Mouse (Mus musculus) neural tube, embryonic 14.5 days (tissue): Measurements from ENCODE around the gene Kcna10. TPM values are rescaled to one million over a fixed set of nuclear protein-coding genes. Genes with fewer than 3 reads are reported as not detected.
A peak's percentile ranks its signal among the peaks of the same experiment; 100 is the strongest.

ENCODE experiments used
- ATAC-seq: fragments of 200-750 bp; cut with Nextera tagmentation; 2 replicates; pipeline ENCODE4 v1.8.0; 2017; ENCODE audit warnings: low read depth, mild to moderate bottlenecking, moderate TSS enrichment, moderate library complexity
- H3K27ac ChIP-seq: fragments of 300-500 bp; sonication (generic); 2 replicates; pipeline ENCODE4 v1.5.1; 2014; ENCODE audit warnings: low read depth, mild to moderate bottlenecking, control low read depth, low read length, moderate library complexity, mixed read lengths
- H3K27me3 ChIP-seq: fragments of 300-500 bp; sonication (generic); 2 replicates; pipeline ENCODE4 v1.6.1; 2014; ENCODE audit warnings: low read length; ENCODE audit not compliant: control insufficient read depth, insufficient read depth
- H3K36me3 ChIP-seq: fragments of 300-500 bp; sonication (generic); 2 replicates; pipeline ENCODE4 v1.6.1; 2014; ENCODE audit warnings: low read length, mixed read lengths; ENCODE audit not compliant: control insufficient read depth, insufficient read depth
- H3K4me1 ChIP-seq: fragments of 300-500 bp; sonication (generic); 2 replicates; pipeline ENCODE4 v1.6.1; 2014; ENCODE audit warnings: low read length; ENCODE audit not compliant: control insufficient read depth, insufficient read depth
- H3K4me2 ChIP-seq: fragments of 300-500 bp; sonication (generic); 2 replicates; pipeline ENCODE4 v1.6.1; 2014; ENCODE audit warnings: mild to moderate bottlenecking, low read depth, low read length, control low read depth
- H3K4me3 ChIP-seq: fragments of 300-500 bp; sonication (generic); 2 replicates; pipeline ENCODE4 v1.5.1; 2014; ENCODE audit warnings: low read depth, low read length, control low read depth, mixed read lengths
- H3K9ac ChIP-seq: fragments of 300-500 bp; sonication (generic); replicated peaks from 2 replicates; pipeline ENCODE4 v1.6.1; 2014; ENCODE audit warnings: low read depth, mild to moderate bottlenecking, control low read depth, low read length, mixed read lengths
- H3K9me3 ChIP-seq: fragments of 300-500 bp; sonication (generic); 2 replicates; pipeline ENCODE4 v1.6.1; 2016; ENCODE audit warnings: low read length; ENCODE audit not compliant: control insufficient read depth
- whole genome bisulfite sequencing: fragments of 180-500 bp; shearing (Covaris S2); extraction: QIAGEN DNeasy Blood & Tissue Kit; methylation state at CpG from one replicate; pipeline ENCODE4 v1.1.7; 2014; 5-methylcytosine and 5-hydroxymethylcytosine counted together
- polyA plus RNA-seq: library from polyadenylated mRNA; unstranded; fragments of >200 nt; fragmentation: Nextera tagmentation; extraction: Ambion mirVana; gene quantifications from 2 replicates; pipeline ENCODE4 v1.2.1, GENCODE M21; 2014

Kcna10 gene
- polyA plus RNA-seq, 1 experiment from 2014 or later = not detected

DNA sequence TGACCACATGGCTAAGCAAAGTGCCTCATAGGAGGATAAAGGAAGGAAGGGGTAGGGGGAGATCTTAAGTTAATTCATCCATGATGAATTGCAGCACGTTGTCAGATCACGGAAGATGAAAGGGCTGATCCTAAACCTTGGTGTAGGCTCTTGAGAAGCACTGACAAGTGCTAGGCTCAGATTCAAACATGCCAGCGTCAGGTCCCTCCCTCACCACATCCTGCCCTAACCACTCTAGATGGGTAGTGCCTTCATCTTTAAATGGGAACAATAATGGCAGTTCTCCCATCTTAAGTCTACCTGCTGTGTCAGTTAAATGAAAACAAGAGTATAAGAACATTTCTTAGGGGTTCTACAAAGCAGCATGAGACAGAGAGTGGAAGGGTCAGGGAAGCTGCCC is 2.7 kb downstream of the Kcna10 start:
- Histone ChIP-seq H3K4me2 (no peak overlapping the region), H3K27me3 (no peaks in the 10 kb centered on the region)
- WGBS = 87% methylated on average over 3 of the region's 3 CpGs

DNA sequence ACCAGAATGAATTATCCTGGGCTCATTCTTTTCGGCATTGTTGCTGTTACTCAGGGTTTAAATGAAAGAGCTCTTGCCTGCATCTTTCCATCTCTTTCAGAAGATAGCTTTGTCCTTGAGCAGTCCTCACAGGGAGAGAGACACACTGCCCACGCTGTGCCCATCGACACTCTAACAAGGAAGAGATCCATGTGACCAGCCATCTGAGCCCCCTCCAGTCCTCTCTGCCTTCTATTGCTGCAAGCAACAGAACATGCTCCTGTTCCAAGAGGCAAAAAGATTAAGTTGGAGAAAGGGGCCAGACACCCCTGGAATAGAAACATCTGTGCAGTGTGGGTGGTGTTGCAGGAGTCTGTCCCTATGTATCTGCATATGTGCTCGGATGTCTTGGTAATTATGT is 4.2 kb downstream of the Kcna10 start:
- no peak overlapping the region for H3K27ac ChIP-seq
- H3K4me1 ChIP-seq = no peaks in the 10 kb centered on the region
- no peak overlapping the region for H3K9ac ChIP-seq
- WGBS = 70% methylated on average over 4 of the region's 4 CpGs
- H3K36me3 ChIP-seq = no peaks in the 10 kb centered on the region
- H3K27me3 ChIP-seq = no peaks in the 10 kb centered on the region
- no peak overlapping the region for H3K4me3 ChIP-seq
- H3K4me2 ChIP-seq = no peak overlapping the region
- no peak for ATAC-seq
- H3K9me3 ChIP-seq = no peaks in the 10 kb centered on the region

More for the DNA sequence above, 2.7 kb downstream of the Kcna10 start:
- Histone ChIP-seq H3K36me3 (no peaks in the 10 kb centered on the region), H3K4me1 (no peaks in the 10 kb centered on the region), H3K9me3 (no peaks in the 10 kb centered on the region), H3K9ac (no peak overlapping the region), H3K4me3 (no peak overlapping the region), H3K27ac (no peak overlapping the region)
- ATAC-seq = no peak

DNA sequence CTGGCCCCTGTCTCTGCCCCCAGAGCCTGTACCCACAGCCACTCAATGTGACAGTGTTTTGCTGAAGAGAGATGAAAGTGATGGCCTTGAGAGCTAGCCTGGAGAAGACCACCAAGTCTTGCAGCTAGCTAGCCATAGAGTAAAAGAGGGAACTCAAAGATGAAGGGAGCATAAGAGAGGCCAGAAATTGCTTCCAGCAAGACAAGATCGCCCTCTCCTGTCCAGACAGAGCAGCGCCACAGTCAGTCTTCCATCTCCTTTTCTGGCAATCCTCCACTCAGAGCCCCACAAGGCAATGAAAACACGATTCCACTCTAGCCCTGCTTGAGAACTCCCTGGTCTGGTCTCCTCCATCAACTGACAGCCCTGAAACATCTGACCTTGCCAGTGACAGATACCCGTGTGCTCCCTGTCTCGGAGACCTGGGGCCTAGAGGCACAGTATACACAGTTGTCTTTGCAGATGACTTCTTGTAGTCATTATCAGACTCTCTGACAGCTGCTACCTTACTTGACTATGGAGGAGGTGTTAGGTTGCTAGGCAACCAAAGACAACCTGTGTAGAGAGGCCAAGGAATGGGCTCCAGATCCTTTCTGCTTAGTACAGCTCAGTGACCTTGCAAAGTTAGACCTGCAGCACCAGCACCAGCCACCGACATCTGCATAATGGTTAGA is 5.5 kb downstream of the Kcna10 start:
- Histone ChIP-seq H3K9ac (no peak overlapping the region), H3K4me3 (no peak overlapping the region), H3K4me2 (no peak overlapping the region), H3K27me3 (no peaks in the 10 kb centered on the region), H3K27ac (no peak overlapping the region), H3K9me3 (no peaks in the 10 kb centered on the region), H3K36me3 (no peaks in the 10 kb centered on the region), H3K4me1 (no peaks in the 10 kb centered on the region)
- ATAC-seq = peak; percentile 92
- 37% methylated on average over 6 of the region's 6 CpGs for WGBS

GRCm38 (mm10) chr3:107201310-107202180 is 18.7 kb downstream of the Kcna10 start:
- no peaks in the 10 kb centered on the region for H3K9me3 ChIP-seq
- no peaks in the 10 kb centered on the region for H3K27me3 ChIP-seq
- no peak for ATAC-seq
- H3K27ac ChIP-seq = no peak overlapping the region
- no peaks in the 10 kb centered on the region for H3K36me3 ChIP-seq
- H3K9ac ChIP-seq = no peak overlapping the region
- H3K4me2 ChIP-seq = no peak overlapping the region
- H3K4me3 ChIP-seq = no peak overlapping the region
- no peaks in the 10 kb centered on the region for H3K4me1 ChIP-seq
- WGBS = 39% methylated on average over 9 of the region's 9 CpGs

GRCm38 (mm10) chr3:107204413-107204812 is 21.6 kb downstream of the Kcna10 start:
- Histone ChIP-seq H3K4me2 (no peak overlapping the region), H3K9ac (no peak overlapping the region)
- 89% methylated on average over 3 of the region's 3 CpGs for WGBS

DNA sequence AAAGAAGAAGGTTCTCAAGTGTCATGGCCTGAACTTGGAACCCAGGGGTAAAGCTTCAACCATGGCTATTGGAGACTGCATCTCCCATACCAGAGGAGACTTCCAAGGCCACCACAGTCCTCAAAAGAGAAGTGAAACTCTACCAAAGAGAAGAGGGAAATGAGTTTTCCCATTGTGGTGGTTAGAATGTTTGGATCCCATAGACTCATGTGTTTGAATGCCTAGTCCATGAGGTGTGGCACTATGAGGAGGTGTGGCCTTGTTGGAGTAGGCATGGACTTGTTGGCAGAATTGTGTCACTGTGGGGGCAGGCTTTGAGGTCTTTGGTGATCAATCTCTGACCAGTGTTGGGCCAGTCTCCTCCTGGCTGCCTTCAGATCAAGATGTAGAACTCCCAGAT is 22.3 kb downstream of the Kcna10 start:
- H3K27me3 ChIP-seq = no peaks in the 10 kb centered on the region
- H3K9ac ChIP-seq = no peak overlapping the region
- H3K9me3 ChIP-seq = no peaks in the 10 kb centered on the region
- H3K4me2 ChIP-seq = no peak overlapping the region
- 0 out of 2 replicates have a peak, but pooled peaks cover 6% of the 10 kb centered on the region for H3K4me1 ChIP-seq
- H3K36me3 ChIP-seq = no peaks in the 10 kb centered on the region
- no peak overlapping the region for H3K4me3 ChIP-seq
- no peak for ATAC-seq
- H3K27ac ChIP-seq = no peak overlapping the region

More at GRCm38 (mm10) chr3:107204413-107204812, 21.6 kb downstream of the Kcna10 start:
- Histone ChIP-seq H3K27me3 (no peaks in the 10 kb centered on the region), H3K4me1 (0 out of 2 replicates have a peak, but pooled peaks cover 6% of the 10 kb centered on the region), H3K36me3 (no peaks in the 10 kb centered on the region), H3K4me3 (no peak overlapping the region), H3K9me3 (no peaks in the 10 kb centered on the region), H3K27ac (no peak overlapping the region)
- ATAC-seq = no peak

DNA sequence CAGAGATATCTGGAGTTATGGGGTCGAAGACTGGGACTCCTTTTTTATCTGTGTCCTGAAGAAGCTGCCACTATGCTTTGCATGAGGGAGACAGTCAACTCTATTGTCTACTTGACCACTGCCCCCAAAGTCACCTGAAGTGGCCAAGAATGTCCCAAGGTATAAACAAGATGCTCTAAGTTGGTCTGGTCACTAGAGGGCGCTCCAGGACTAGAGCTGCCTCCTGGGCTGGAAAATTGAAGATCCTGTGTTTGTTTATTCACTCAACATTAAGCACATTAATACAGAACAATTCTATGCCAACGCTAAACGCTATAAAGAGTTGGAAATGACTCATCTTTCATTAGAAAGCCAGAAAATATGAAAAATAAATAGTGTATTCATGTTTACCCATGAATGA is 23.1 kb downstream of the Kcna10 start:
- no peak for ATAC-seq
- no peak overlapping the region for H3K9ac ChIP-seq
- H3K27me3 ChIP-seq = no peaks in the 10 kb centered on the region
- 0 out of 2 replicates have a peak, but pooled peaks cover 6% of the 10 kb centered on the region for H3K4me1 ChIP-seq
- H3K4me3 ChIP-seq = no peak overlapping the region
- H3K4me2 ChIP-seq = no peak overlapping the region
- H3K36me3 ChIP-seq = no peaks in the 10 kb centered on the region
- no peak overlapping the region for H3K27ac ChIP-seq
- 16% methylated on average over 4 of the region's 4 CpGs for WGBS
- no peaks in the 10 kb centered on the region for H3K9me3 ChIP-seq

DNA sequence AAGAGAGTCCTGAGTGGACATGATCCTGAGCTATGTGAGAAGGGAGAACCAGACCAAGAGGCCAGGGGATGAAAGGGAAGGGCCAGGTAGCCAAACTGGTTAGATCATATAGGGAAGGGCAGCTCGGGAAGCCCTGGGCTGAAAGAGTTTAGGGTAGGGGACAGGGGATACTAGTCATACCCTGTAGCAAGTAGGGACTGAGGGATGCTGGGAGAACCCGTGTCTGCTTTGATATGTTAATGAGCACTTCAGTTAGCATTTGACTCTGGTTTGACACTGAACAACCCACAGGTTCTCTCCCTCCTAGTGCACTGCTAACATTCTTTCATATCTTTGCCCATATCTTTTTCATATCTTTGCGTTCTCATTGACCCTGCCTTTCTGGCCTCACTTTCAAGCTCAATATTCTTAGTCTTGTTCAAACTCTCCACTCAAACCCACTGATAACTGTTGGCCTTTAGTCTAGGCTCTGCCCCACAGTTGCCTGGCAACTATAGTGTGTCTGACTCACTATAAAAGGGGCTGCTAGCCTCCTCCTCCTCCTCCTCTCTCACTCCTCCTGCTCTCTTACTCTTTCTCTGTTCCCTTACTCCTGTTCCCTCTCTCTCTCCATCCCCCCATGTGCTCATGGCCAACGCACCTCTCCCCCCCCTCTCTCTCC is 23.8 kb downstream of the Kcna10 start:
- no peak overlapping the region for H3K9ac ChIP-seq
- no peak; the same call in 1 of the 2 replicates for ATAC-seq
- no peak overlapping the region for H3K4me2 ChIP-seq
- H3K27ac ChIP-seq = no peak overlapping the region
- 0 out of 2 replicates have a peak, but pooled peaks cover 6% of the 10 kb centered on the region for H3K4me1 ChIP-seq
- WGBS = 21% methylated on average over 4 of the region's 4 CpGs
- H3K36me3 ChIP-seq = no peaks in the 10 kb centered on the region
- no peaks in the 10 kb centered on the region for H3K27me3 ChIP-seq
- no peaks in the 10 kb centered on the region for H3K9me3 ChIP-seq
- H3K4me3 ChIP-seq = no peak overlapping the region
